ENCODE assay signal across 9 mouse cellular contexts in genomic region chr13:58514147-58514727, GRCm38 (mm10).
DNase-seq lines count a peak whose midpoint lies in the region; ATAC-seq and TF ChIP-seq lines count a peak whose summit lies in the region.
"Had no signal": no experiment of that assay in that cellular context is flagged by ENCODE, and none has a peak within 500 bp of the region (broad histone marks: within the 10 kb centered on the region; RNA-seq: fewer than 3 reads in every experiment).

No protein-coding gene starts in this region.

- TF ChIP-seq POLR2A in kidney, adult 2 months (IDR thresholded peaks at IDR 0.05; ENCODE audit: low read depth, low read length) = no peak
- no peak for TF ChIP-seq POLR2A in brain, embryonic 14.5 days (IDR thresholded peaks at IDR 0.05; ENCODE audit: borderline replicate concordance, extremely low read depth, insufficient read depth, insufficient read length, poor library complexity, severe bottlenecking)

- peak; percentile 26 for DNase-seq in kidney, adult 2 months
- no peak for DNase-seq in kidney, postnatal 4 days
- no peak for DNase-seq in midbrain, postnatal 0 days (ENCODE audit: low spot score)
- DNase-seq in brain, embryonic 14.5 days (ENCODE audit: low read depth) = peak; percentile 34
- no peak for DNase-seq in left cerebral cortex, postnatal 4 days

- WGBS in kidney, adult 2 months = 83% methylated on average over 8 of the region's 8 CpGs
- whole genome bisulfite sequencing in midbrain, postnatal 0 days = 80% methylated on average over 8 of the region's 8 CpGs
- 87% methylated on average over 8 of the region's 8 CpGs for WGBS in midbrain, embryonic 16.5 days

- no peaks in the 10 kb centered on the region for H3K27me3 ChIP-seq in kidney, adult 2 months (replicated peaks; ENCODE audit: control insufficient read depth, insufficient read depth, low read length)
- no peaks in the 10 kb centered on the region for H3K27me3 ChIP-seq in midbrain, postnatal 0 days (ENCODE audit: insufficient read depth, low read length)
- H3K27me3 ChIP-seq in midbrain, embryonic 16.5 days (ENCODE audit: control insufficient read depth, insufficient read depth, low read depth, low read length) = no peaks in the 10 kb centered on the region
- H3K27me3 ChIP-seq: forebrain, embryonic 12.5 days; hindbrain, embryonic 15.5 days had no signal

- H3K4me1 ChIP-seq in kidney, adult 2 months (ENCODE audit: control insufficient read depth, insufficient read depth, low read length) = no peaks in the 10 kb centered on the region
- no peaks in the 10 kb centered on the region for H3K4me1 ChIP-seq in midbrain, postnatal 0 days (ENCODE audit: insufficient read depth, low read length)
- no peaks in the 10 kb centered on the region for H3K4me1 ChIP-seq in midbrain, embryonic 16.5 days (ENCODE audit: control insufficient read depth, insufficient read depth, low read length)
- H3K4me1 ChIP-seq: forebrain, embryonic 12.5 days; hindbrain, embryonic 15.5 days had no signal

- no peak overlapping the region for H3K4me3 ChIP-seq in kidney, adult 2 months (ENCODE audit: insufficient read depth, low read depth, low read length)
- no peak overlapping the region for H3K4me3 ChIP-seq in midbrain, postnatal 0 days (ENCODE audit: low read depth, low read length)
- H3K4me3 ChIP-seq in midbrain, embryonic 16.5 days (ENCODE audit: low read depth, low read length) = no peak overlapping the region
- H3K4me3 ChIP-seq: forebrain, embryonic 12.5 days; hindbrain, embryonic 15.5 days had no signal

- 0 out of 2 replicates have a peak, but pooled peaks have one; percentile 2 for TF ChIP-seq CTCF in kidney, adult 2 months (conservative IDR thresholded peaks at IDR 0.05; ENCODE audit: insufficient read depth, insufficient read length, low read depth, low read length)
- peak; percentile 58 for TF ChIP-seq CTCF in midbrain, postnatal 0 days (IDR thresholded peaks at IDR 0.05)
- TF ChIP-seq CTCF in brain, embryonic 14.5 days (IDR thresholded peaks at IDR 0.05; ENCODE audit: borderline replicate concordance, extremely low read depth, insufficient read depth, insufficient read length) = peak; percentile 49; the same call in 1 of the 2 replicates

- H3K9ac ChIP-seq in midbrain, postnatal 0 days (replicated peaks; ENCODE audit: low read length, poor library complexity, severe bottlenecking) = no peak overlapping the region
- H3K9ac ChIP-seq in midbrain, embryonic 16.5 days (ENCODE audit: low read depth, low read length) = no peak overlapping the region
- H3K9ac ChIP-seq: forebrain, embryonic 12.5 days; hindbrain, embryonic 15.5 days had no signal

- intact Hi-C loops in left cerebral cortex, postnatal 4 days (cut with DNase I) = no loop called here

- ATAC-seq in midbrain, postnatal 0 days (ENCODE audit: low FRiP score) = no peak
- no peak for ATAC-seq in midbrain, embryonic 16.5 days
- ATAC-seq in erythroblast, adult 5-6 weeks (replicated peaks; ENCODE audit: low FRiP score, poor library complexity, severe bottlenecking) = no peak

- no peaks in the 10 kb centered on the region for H3K9me3 ChIP-seq in midbrain, postnatal 0 days (ENCODE audit: low read length)
- no peaks in the 10 kb centered on the region for H3K9me3 ChIP-seq in midbrain, embryonic 16.5 days (replicated peaks; ENCODE audit: control insufficient read depth, low read length, poor library complexity, severe bottlenecking)
- H3K9me3 ChIP-seq: forebrain, embryonic 12.5 days; hindbrain, embryonic 15.5 days had no signal

- no peak overlapping the region for H3K27ac ChIP-seq in kidney, adult 2 months (ENCODE audit: insufficient read depth, low read depth, low read length)
- no peak overlapping the region for H3K27ac ChIP-seq in midbrain, postnatal 0 days (ENCODE audit: low read depth, low read length)
- H3K27ac ChIP-seq in midbrain, embryonic 16.5 days (ENCODE audit: low read length) = no peak overlapping the region
- H3K27ac ChIP-seq: forebrain, embryonic 12.5 days; hindbrain, embryonic 15.5 days had no signal

- no peaks in the 10 kb centered on the region for H3K36me3 ChIP-seq in kidney, adult 2 months (ENCODE audit: control insufficient read depth, insufficient read depth, low read length)
- H3K36me3 ChIP-seq in midbrain, postnatal 0 days (ENCODE audit: insufficient read depth, low read length) = no peaks in the 10 kb centered on the region
- no peaks in the 10 kb centered on the region for H3K36me3 ChIP-seq in midbrain, embryonic 16.5 days (ENCODE audit: control insufficient read depth, insufficient read depth, low read length)
- H3K36me3 ChIP-seq: forebrain, embryonic 12.5 days; hindbrain, embryonic 15.5 days had no signal

- no peak overlapping the region for H3K4me2 ChIP-seq in midbrain, postnatal 0 days (ENCODE audit: low read depth, low read length, poor library complexity, severe bottlenecking)
- H3K4me2 ChIP-seq in midbrain, embryonic 16.5 days (ENCODE audit: low read length) = no peak overlapping the region
- H3K4me2 ChIP-seq: forebrain, embryonic 12.5 days; hindbrain, embryonic 15.5 days had no signal

Comparison
In these comparisons a context has a peak if more than half of its experiments do, and no peak if none do; other contexts are left out.
1. DNase-seq: peak in kidney, adult 2 months (single experiment) and brain, embryonic 14.5 days (single experiment); none in kidney, postnatal 4 days (0 of 2), midbrain, postnatal 0 days (single experiment) and left cerebral cortex, postnatal 4 days (single experiment).
2. CTCF ChIP-seq: peak in every context shown above with its lines; median percentile 58 in midbrain, postnatal 0 days; 49 in brain, embryonic 14.5 days; 2 in kidney, adult 2 months.